Mouse (Mus musculus): ENCODE results near the gene Sfn.
A peak's percentile ranks its signal among the peaks of the same experiment; 100 is the strongest.
"Not testable (repeated sequence)": the region's sequence is repeated elsewhere in the genome, so short reads cannot be mapped to it uniquely, and the experiment has no call there.

Gene Sfn

DNA sequence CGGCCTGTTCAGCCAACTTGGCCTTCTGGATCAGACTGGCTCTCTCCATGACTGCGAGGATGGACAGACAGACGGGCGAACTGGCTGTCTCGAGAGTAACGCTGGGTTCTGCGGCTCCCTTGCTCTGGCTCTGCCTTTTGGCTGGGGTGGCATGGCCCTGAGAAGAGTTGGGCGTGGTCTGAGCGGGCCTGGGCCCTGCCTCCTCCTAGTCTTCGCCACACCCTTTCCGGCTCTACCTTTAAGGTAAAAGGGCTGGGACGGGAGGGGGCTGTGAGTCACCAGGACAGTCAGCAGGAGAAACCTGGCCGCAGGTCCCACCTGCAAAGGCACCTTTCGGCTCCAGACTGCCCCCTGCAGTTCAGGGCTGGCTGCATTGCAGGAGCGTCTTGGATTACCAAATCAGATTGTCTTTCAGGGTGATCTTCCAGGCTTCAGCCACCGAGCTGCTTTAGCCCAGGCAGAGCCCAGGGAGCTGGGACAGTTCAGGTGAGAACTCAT lies at the start of gene Sfn:
TSS of gene Sfn (minus strand) at position 448 of the 498 bp plus-strand sequence.
- DNase-seq (ENCODE audit: low read depth, low spot score), result peak; percentile 90

GRCm38 (mm10) chr4:133651445-133651844 lies 49.5 kb upstream of the Sfn start:
- no peak for DNase-seq (ENCODE audit: low read depth, low spot score)

GRCm38 (mm10) chr4:133649989-133650699 lies 48.2 kb upstream of the Sfn start, which contains the start of gene Zdhhc18:
Gene Zdhhc18 (minus strand): TSS chr4:133650154.
- peak; percentile 89 for DNase-seq (ENCODE audit: low read depth, low spot score)

- not testable (repeated sequence) for DNase-seq (ENCODE audit: low read depth, low spot score)
Observed at GRCm38 (mm10) chr4:133649464-133649863, 47.5 kb upstream of the Sfn start.

DNA sequence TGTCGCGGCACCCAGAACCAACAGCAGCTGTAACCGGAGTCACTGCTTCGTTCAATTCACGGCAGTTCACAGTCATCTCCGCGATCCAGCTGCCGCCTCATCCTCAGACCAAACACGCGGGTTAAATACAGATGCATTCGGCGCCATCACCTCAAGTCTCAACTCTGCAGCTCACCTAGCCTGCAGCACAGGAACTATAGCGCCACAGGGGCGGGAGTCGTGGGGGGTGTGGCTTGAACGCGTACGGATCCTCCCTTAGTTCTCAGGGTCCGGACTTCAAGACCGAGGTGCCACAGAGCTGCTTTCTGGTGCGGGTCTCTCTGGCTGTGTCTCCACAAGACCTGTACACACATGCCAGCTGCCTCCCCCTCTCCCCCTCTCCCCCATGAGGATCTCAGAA lies 43.7 kb upstream of the Sfn start:
- DNase-seq (ENCODE audit: low read depth, low spot score), result peak; percentile 57

DNA sequence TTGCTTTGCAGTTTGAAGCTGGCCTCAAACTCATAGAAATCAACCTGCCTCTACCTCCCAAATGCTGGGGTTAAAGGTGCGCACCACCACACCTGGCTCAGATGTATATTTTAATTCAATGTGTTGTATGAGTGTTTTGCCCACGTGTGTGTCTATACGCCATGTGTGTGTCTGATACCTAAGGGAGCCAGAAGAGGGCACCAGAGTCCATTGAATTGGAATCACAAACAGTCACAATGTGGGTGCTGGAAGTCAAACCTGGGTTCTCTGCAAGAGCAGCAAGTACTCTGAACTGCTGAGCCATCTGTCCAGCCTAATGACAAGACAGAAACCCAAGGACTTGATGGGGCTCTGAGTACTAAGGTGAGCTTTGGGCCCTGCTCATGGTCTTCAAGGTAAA lies 43.2 kb upstream of the Sfn start:
- DNase-seq (ENCODE audit: low read depth, low spot score), result peak; percentile 46

GRCm38 (mm10) chr4:133634043-133634410 lies 32.1 kb upstream of the Sfn start:
- DNase-seq (ENCODE audit: low read depth, low spot score), result peak; percentile 71

- peak; percentile 88 for DNase-seq (ENCODE audit: low read depth, low spot score)
Observed at GRCm38 (mm10) chr4:133633332-133634042, 31.5 kb upstream of the Sfn start.

DNA sequence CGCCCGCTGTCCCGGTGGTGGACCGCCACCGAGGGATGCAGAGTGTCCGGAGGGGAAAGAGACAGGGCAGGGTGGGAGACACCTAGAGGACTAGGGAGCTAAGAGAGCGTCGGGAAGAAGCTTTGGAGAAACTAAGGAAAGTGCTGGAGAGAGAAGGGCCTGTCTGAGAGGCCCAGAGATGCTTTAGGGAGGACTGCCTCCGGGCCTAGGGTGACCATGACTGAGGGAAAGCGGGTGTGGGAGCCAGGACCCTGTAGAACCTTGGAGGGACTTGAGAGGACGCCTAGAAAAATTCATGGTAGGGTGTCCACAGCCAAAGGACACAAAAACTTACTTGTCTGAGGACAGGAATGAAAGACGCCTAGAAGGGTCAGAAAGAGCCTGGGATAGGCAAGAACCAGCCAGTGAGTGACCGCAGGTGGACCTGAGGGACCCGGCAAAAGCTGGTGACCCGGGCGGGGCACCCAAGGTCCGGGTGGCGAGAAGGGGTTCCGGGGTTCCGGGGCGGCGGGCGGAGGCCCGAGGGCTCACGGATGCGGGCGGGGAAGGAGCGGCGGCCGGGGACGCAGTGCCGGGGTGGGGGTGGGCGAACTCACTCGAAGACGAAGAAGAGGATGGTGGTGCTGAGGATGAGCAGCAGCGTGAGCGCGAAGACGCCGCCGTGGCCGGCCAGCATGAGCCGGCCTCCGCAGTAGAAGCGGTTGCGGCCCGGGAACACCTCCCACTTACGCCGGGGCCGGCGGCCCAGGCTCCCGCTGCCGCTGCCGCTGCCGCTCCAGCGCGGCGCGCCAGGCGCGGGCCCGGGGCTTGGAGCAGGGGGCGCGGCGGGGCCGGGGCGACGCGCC lies 30.7 kb upstream of the Sfn start:
- DNase-seq (ENCODE audit: low read depth, low spot score), result no peak

- DNase-seq (ENCODE audit: low read depth, low spot score), result peak; percentile 84
Observed at GRCm38 (mm10) chr4:133631769-133632411, 29.9 kb upstream of the Sfn start.

- DNase-seq (ENCODE audit: low read depth, low spot score), result no peak
Observed at GRCm38 (mm10) chr4:133631071-133631768, 29.3 kb upstream of the Sfn start.

GRCm38 (mm10) chr4:133630326-133630920 lies 28.5 kb upstream of the Sfn start:
- DNase-seq (ENCODE audit: low read depth, low spot score), result no peak

- DNase-seq (ENCODE audit: low read depth, low spot score), result no peak
Observed at GRCm38 (mm10) chr4:133629191-133629590, 27.2 kb upstream of the Sfn start.

DNA sequence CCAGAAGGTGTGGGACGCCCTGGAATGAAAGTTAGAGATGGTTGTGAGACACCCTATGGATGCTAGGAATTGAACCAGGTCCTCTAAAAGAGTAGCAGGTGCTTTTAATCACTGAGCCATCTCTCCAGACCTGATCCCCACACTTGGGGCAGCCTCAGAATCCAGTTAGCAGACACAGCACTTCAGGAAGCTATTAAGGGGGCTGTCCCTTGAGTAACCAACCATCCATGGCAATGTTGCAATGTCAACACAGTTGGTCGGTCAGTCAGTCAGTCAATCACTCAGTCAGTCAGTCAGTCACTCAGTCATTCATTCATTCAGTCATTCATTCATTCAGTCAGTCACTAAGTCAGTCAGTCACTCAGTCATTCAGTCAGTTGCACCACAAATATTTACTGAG lies 26.5 kb upstream of the Sfn start:
- no peak for DNase-seq (ENCODE audit: low read depth, low spot score)

DNA sequence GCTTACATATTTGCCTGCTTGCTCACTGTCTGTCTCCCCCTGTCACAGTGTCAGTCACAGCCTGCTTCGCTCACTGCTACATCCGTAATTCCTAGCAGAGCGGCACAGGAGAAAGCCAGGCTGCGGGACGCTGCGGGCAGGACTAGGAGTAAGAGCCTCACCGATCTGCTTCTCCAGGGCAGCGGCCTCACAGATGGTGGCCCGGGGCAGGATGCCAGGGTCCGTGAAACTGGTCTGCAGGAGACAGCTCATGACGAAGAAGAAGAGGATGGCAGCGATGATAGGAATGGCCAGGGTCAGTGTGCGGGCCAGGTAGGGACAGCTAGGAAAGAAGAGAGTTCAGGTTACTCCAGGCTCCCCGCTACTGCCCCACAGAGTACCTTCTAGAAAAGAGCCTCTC lies 25.1 kb upstream of the Sfn start:
- no peak for DNase-seq (ENCODE audit: low read depth, low spot score)

DNA sequence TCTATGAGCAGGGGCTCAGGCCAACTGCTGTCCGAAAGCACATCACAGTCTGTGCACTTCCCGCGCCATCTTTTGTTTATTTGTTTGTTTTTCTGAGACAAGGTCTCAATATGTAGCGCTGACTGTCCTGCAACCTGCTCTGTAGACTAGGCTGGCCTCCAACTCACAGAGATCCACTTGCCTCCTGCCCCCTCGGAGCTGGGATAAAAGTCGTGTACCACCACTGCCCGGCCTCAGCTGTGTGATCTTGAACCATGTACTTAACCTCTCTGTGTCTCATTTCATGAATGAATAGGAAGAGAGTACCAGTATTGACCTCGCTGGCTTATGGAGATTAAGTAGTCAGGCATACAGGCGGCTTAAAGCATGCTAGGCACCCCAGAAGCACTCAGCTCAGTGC lies 24.7 kb upstream of the Sfn start:
- DNase-seq (ENCODE audit: low read depth, low spot score), result no peak

DNA sequence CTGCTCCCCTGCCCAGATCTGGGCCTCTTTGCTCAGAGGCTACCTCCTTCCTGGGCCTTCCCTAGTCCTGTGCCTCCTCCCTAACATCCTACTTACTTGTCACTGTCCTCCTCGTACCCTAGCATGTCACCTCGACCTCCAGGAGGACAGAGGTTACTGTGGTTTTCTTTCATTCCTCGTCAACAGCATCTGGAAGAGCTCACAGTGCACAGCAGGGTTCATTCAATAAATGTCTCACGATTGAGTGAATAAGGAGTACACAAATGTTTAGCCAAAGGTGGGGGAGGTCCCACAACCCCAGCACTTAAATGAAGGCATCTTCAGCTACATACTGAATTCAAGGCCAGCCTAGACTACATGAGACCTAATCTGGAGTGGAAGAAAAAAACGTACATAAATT lies 24.3 kb upstream of the Sfn start:
- DNase-seq (ENCODE audit: low read depth, low spot score), result peak; percentile 60

DNA sequence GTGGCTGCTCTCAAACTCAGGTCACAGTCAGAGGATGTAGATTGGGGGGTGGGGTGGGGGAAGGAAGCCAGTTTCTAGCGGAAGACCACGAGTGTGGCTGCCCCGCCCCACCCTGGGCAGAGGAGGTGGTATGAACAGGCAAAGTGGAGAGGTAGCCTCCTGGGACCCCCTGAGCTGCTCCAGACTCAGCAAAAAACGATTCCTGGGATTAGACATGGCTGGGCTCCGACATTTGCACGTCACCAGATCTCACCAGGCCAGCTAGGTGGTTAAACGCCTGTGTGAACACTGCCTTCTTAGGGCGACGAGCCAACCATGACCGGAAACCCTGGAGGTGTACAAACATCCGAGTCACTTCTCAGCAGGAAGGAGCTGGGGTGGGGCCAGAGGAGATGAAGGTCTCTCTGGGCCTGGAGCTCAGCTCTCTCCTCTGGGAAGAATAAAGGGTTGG lies 23.7 kb upstream of the Sfn start:
- peak; percentile 75 for DNase-seq (ENCODE audit: low read depth, low spot score)

DNA sequence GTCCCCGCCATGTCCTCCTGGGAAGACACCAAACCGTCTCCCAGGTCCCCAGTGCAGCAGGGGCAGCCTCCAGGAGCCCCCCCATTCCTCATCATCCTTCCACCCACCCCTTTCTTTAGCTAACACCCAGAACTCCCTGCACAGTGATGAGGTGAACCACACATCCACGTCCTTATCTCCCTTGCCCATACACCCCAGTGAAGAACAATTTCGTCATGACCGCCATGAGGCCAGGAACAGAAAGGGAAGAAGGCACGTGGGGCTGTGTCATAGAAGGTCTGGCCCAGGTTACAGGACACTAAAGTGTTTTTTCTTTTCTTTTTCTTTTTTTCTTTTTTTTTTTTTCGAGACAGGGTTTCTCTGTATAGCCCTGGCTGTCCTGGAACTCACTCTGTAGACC lies 22.9 kb upstream of the Sfn start:
- DNase-seq (ENCODE audit: low read depth, low spot score), result no peak

- peak; percentile 74 for DNase-seq (ENCODE audit: low read depth, low spot score)
Observed at GRCm38 (mm10) chr4:133622161-133622695, 20.3 kb upstream of the Sfn start.
